Mouse (Mus musculus): ENCODE measurements around the gene Astn2. TPM values are rescaled to one million over a fixed set of nuclear protein-coding genes. Genes with fewer than 3 reads are reported as not detected.

Gene Astn2
- polyA plus RNA-seq, 1 experiment from 2014 or later, result 0.15 TPM

DNA sequence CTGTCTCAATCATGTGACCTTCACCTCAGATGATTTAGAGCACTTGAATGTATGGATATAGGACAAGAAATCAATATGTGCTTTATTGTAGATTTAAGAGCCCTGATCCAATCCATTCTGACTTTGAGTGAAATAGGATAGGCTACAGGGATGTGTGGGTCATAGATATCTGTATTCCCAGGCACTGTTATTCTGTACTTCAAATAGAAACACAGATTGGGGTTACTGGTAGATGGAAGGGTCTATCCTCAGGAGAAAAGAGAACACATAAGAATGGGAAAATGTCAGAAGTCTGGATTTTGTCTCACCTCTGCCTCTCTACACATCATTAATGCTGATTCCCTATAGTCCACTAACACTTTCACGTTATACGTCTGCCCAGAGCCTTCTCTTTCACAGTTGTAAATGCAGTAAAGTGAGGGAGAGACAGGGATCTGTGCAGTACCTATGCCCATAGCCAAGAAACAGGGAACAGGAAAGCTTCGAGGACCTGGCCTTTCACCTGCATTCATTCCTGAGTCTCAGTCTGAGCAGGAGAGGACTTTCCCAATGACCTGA, 981.3 kb downstream of the Astn2 start:
- Histone ChIP-seq H3K4me3 (replicated peaks; ENCODE audit: low read length) (no peak overlapping the region), H3K27ac (ENCODE audit: low read length) (no peak overlapping the region), H3K36me3 (ENCODE audit: control insufficient read depth, insufficient read depth, low read length) (no peaks in the 10 kb centered on the region), H3K9me3 (replicated peaks; ENCODE audit: control insufficient read depth, low read length) (no peaks in the 10 kb centered on the region), H3K27me3 (ENCODE audit: control insufficient read depth, insufficient read depth, low read length) (no peaks in the 10 kb centered on the region), H3K4me1 (ENCODE audit: control insufficient read depth, insufficient read depth, low read length) (peaks cover 10% of the 10 kb centered on the region; the same call in 1 of the 2 replicates), H3K9ac (ENCODE audit: low read length) (no peak overlapping the region), H3K4me2 (ENCODE audit: low read depth, low read length) (no peak overlapping the region)
- WGBS, result 75% methylated on average over 3 of the region's 3 CpGs
- ATAC-seq (ENCODE audit: insufficient read depth, low FRiP score), result no peak

- Histone ChIP-seq H3K27me3 (ENCODE audit: control insufficient read depth, insufficient read depth, low read length) (no peaks in the 10 kb centered on the region), H3K36me3 (ENCODE audit: control insufficient read depth, insufficient read depth, low read length) (no peaks in the 10 kb centered on the region), H3K27ac (ENCODE audit: low read length) (no peak overlapping the region; the same call in 1 of the 2 replicates), H3K4me3 (replicated peaks; ENCODE audit: low read length) (no peak overlapping the region), H3K9me3 (replicated peaks; ENCODE audit: control insufficient read depth, low read length) (no peaks in the 10 kb centered on the region), H3K9ac (ENCODE audit: low read length) (no peak overlapping the region), H3K4me2 (ENCODE audit: low read depth, low read length) (no peak overlapping the region), H3K4me1 (ENCODE audit: control insufficient read depth, insufficient read depth, low read length) (peaks cover 10% of the 10 kb centered on the region; the same call in 1 of the 2 replicates)
- WGBS, result 73% methylated on average over 2 of the region's 2 CpGs
- ATAC-seq (ENCODE audit: insufficient read depth, low FRiP score), result no peak
Measured at GRCm38 (mm10) chr4:65421272-65421671, 983.1 kb downstream of the Astn2 start.

GRCm38 (mm10) chr4:65420511-65420931, 983.9 kb downstream of the Astn2 start:
- Histone ChIP-seq H3K9ac (ENCODE audit: low read length) (no peak overlapping the region), H3K4me2 (ENCODE audit: low read depth, low read length) (no peak overlapping the region), H3K27ac (ENCODE audit: low read length) (peak overlapping the region; percentile 44), H3K4me3 (replicated peaks; ENCODE audit: low read length) (no peak overlapping the region), H3K4me1 (ENCODE audit: control insufficient read depth, insufficient read depth, low read length) (peaks cover 10% of the 10 kb centered on the region; the same call in 1 of the 2 replicates), H3K27me3 (ENCODE audit: control insufficient read depth, insufficient read depth, low read length) (no peaks in the 10 kb centered on the region), H3K36me3 (ENCODE audit: control insufficient read depth, insufficient read depth, low read length) (no peaks in the 10 kb centered on the region), H3K9me3 (replicated peaks; ENCODE audit: control insufficient read depth, low read length) (no peaks in the 10 kb centered on the region)
- peak; percentile 74; the same call in 1 of the 2 replicates for ATAC-seq (ENCODE audit: insufficient read depth, low FRiP score)
- 10% methylated on average over 3 of the region's 3 CpGs for WGBS

DNA sequence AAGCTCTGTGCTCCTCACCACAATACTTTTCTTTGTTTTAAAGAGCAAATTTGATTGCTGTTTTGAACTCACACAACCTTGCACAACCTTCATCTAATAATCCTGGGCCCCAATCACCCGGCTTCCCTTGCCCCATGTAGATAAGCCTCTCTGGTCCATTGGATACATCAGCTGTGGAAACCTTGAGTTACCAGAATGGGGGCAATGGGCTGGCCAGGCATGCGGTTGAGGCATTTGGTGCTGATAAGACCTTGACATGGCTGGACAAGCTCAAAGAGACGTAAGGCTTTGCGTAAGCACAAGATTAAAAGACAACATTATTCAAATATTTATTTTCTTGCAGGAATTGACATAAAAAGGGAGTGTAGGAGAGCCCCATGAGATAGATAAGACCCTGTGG, 988.9 kb downstream of the Astn2 start:
- peaks cover 3% of the 10 kb centered on the region; the same call in 1 of the 2 replicates for H3K4me1 ChIP-seq (ENCODE audit: control insufficient read depth, insufficient read depth, low read length)
- H3K36me3 ChIP-seq (ENCODE audit: control insufficient read depth, insufficient read depth, low read length), result no peaks in the 10 kb centered on the region
- H3K27me3 ChIP-seq (ENCODE audit: control insufficient read depth, insufficient read depth, low read length), result no peaks in the 10 kb centered on the region
- WGBS, result 53% methylated on average over 4 of the region's 4 CpGs
- H3K27ac ChIP-seq (ENCODE audit: low read length), result no peak overlapping the region
- no peak overlapping the region for H3K9ac ChIP-seq (ENCODE audit: low read length)
- no peaks in the 10 kb centered on the region for H3K9me3 ChIP-seq (replicated peaks; ENCODE audit: control insufficient read depth, low read length)
- no peak overlapping the region for H3K4me3 ChIP-seq (replicated peaks; ENCODE audit: low read length)
- peak; percentile 76; the same call in 1 of the 2 replicates for ATAC-seq (ENCODE audit: insufficient read depth, low FRiP score)
- no peak overlapping the region for H3K4me2 ChIP-seq (ENCODE audit: low read depth, low read length)

- WGBS, result 48% methylated on average over 6 of the region's 6 CpGs
- Histone ChIP-seq H3K9me3 (replicated peaks; ENCODE audit: control insufficient read depth, low read length) (no peaks in the 10 kb centered on the region), H3K9ac (ENCODE audit: low read length) (no peak overlapping the region), H3K36me3 (ENCODE audit: control insufficient read depth, insufficient read depth, low read length) (no peaks in the 10 kb centered on the region), H3K27me3 (ENCODE audit: control insufficient read depth, insufficient read depth, low read length) (no peaks in the 10 kb centered on the region), H3K27ac (ENCODE audit: low read length) (no peak overlapping the region), H3K4me1 (ENCODE audit: control insufficient read depth, insufficient read depth, low read length) (0 out of 2 replicates have a peak, but pooled peaks cover 8% of the 10 kb centered on the region), H3K4me2 (ENCODE audit: low read depth, low read length) (no peak overlapping the region), H3K4me3 (replicated peaks; ENCODE audit: low read length) (no peak overlapping the region)
- peak; percentile 17; the same call in 1 of the 2 replicates for ATAC-seq (ENCODE audit: insufficient read depth, low FRiP score)
Measured at GRCm38 (mm10) chr4:65402836-65403634, 1001.4 kb downstream of the Astn2 start.

DNA sequence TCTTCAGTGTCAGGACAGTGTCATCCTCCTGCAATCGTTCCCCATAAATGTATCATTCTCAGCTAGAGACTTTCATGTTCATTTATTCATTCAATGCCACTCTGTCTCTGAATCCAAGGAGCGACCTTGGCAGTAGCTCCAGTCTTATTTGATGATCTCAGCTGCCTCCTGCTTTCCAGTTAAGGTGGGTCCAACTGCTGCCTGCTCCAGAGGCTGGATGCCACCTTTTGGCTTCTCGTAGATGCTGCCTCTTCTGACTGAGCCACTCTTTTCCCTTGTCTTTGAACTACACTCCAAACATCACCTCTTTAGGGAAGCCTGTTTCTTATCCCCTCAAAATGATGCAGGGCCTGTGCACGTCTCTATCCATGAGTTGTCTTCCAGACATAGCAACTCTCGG, 1002.1 kb downstream of the Astn2 start:
- Histone ChIP-seq H3K4me3 (replicated peaks; ENCODE audit: low read length) (no peak overlapping the region), H3K27me3 (ENCODE audit: control insufficient read depth, insufficient read depth, low read length) (no peaks in the 10 kb centered on the region), H3K27ac (ENCODE audit: low read length) (no peak overlapping the region), H3K9ac (ENCODE audit: low read length) (no peak overlapping the region), H3K36me3 (ENCODE audit: control insufficient read depth, insufficient read depth, low read length) (no peaks in the 10 kb centered on the region), H3K4me1 (ENCODE audit: control insufficient read depth, insufficient read depth, low read length) (0 out of 2 replicates have a peak, but pooled peaks cover 8% of the 10 kb centered on the region), H3K9me3 (replicated peaks; ENCODE audit: control insufficient read depth, low read length) (no peaks in the 10 kb centered on the region), H3K4me2 (ENCODE audit: low read depth, low read length) (no peak overlapping the region)
- ATAC-seq (ENCODE audit: insufficient read depth, low FRiP score), result no peak
- 75% methylated on average over 5 of the region's 5 CpGs for whole genome bisulfite sequencing

- ATAC-seq (ENCODE audit: insufficient read depth, low FRiP score), result no peak
- no peak overlapping the region for H3K9ac ChIP-seq (ENCODE audit: low read length)
- H3K4me2 ChIP-seq (ENCODE audit: low read depth, low read length), result no peak overlapping the region
- no peaks in the 10 kb centered on the region for H3K9me3 ChIP-seq (replicated peaks; ENCODE audit: control insufficient read depth, low read length)
- H3K27me3 ChIP-seq (ENCODE audit: control insufficient read depth, insufficient read depth, low read length), result no peaks in the 10 kb centered on the region
- WGBS, result 93% methylated on average over 4 of the region's 4 CpGs
- H3K4me1 ChIP-seq (ENCODE audit: control insufficient read depth, insufficient read depth, low read length), result 0 out of 2 replicates have a peak, but pooled peaks cover 8% of the 10 kb centered on the region
- no peak overlapping the region for H3K4me3 ChIP-seq (replicated peaks; ENCODE audit: low read length)
- H3K36me3 ChIP-seq (ENCODE audit: control insufficient read depth, insufficient read depth, low read length), result no peaks in the 10 kb centered on the region
- H3K27ac ChIP-seq (ENCODE audit: low read length), result no peak overlapping the region
Measured at GRCm38 (mm10) chr4:65399457-65399856, 1005.0 kb downstream of the Astn2 start.

DNA sequence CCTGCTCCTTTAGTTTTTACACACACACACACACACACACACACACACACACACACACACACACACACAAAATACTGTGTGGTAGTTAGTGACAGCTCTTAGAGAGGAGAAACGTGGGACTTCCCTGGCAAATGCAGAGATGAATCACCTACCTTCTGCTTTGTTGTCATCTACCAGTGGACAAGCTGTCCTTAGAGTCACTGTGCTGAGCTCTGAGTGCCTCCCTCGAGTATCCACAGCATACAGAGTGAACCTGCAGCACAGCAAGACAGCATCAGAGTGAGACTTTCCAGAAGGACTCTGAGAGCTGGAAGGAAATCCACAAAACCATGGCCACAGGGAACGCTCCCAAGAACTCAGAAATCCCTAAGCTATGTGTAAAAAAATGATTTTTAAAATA, 1007.6 kb downstream of the Astn2 start:
- H3K9me3 ChIP-seq (replicated peaks; ENCODE audit: control insufficient read depth, low read length), result no peaks in the 10 kb centered on the region
- H3K36me3 ChIP-seq (ENCODE audit: control insufficient read depth, insufficient read depth, low read length), result no peaks in the 10 kb centered on the region
- no peak overlapping the region for H3K9ac ChIP-seq (ENCODE audit: low read length)
- 58% methylated on average over 3 of the region's 3 CpGs for WGBS
- no peaks in the 10 kb centered on the region for H3K4me1 ChIP-seq (ENCODE audit: control insufficient read depth, insufficient read depth, low read length)
- no peaks in the 10 kb centered on the region for H3K27me3 ChIP-seq (ENCODE audit: control insufficient read depth, insufficient read depth, low read length)
- ATAC-seq (ENCODE audit: insufficient read depth, low FRiP score), result no peak
- H3K4me3 ChIP-seq (replicated peaks; ENCODE audit: low read length), result no peak overlapping the region
- H3K27ac ChIP-seq (ENCODE audit: low read length), result no peak overlapping the region
- H3K4me2 ChIP-seq (ENCODE audit: low read depth, low read length), result no peak overlapping the region

DNA sequence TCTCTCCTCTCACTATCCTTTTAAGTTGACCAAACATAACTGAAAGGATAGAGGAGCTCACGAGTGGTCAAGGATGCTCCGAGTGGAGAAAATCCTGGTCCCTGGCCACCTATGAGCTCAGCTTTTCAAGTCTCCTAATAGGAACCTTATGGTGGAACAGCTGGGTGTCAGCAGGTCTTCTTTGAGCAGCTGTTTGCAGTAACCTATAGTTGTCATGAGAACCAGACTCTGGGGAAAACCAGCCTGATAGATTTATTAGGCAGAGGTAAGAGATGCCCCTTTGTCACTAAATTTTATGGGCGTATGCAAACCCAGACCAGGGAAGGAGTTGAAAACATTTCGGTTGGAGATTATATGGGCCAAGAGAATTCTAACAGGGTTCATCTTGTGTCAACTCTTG, 1013.4 kb downstream of the Astn2 start:
- Histone ChIP-seq H3K9me3 (replicated peaks; ENCODE audit: control insufficient read depth, low read length) (no peaks in the 10 kb centered on the region), H3K27me3 (ENCODE audit: control insufficient read depth, insufficient read depth, low read length) (no peaks in the 10 kb centered on the region), H3K36me3 (ENCODE audit: control insufficient read depth, insufficient read depth, low read length) (no peaks in the 10 kb centered on the region), H3K4me1 (ENCODE audit: control insufficient read depth, insufficient read depth, low read length) (no peaks in the 10 kb centered on the region), H3K27ac (ENCODE audit: low read length) (no peak overlapping the region), H3K4me2 (ENCODE audit: low read depth, low read length) (no peak overlapping the region), H3K9ac (ENCODE audit: low read length) (no peak overlapping the region), H3K4me3 (replicated peaks; ENCODE audit: low read length) (no peak overlapping the region)
- no peak for ATAC-seq (ENCODE audit: insufficient read depth, low FRiP score)
- 66% methylated on average over 4 of the region's 4 CpGs for WGBS
